Comparison of ENCODE assay signal across 8 mouse cellular contexts in the genomic region with DNA sequence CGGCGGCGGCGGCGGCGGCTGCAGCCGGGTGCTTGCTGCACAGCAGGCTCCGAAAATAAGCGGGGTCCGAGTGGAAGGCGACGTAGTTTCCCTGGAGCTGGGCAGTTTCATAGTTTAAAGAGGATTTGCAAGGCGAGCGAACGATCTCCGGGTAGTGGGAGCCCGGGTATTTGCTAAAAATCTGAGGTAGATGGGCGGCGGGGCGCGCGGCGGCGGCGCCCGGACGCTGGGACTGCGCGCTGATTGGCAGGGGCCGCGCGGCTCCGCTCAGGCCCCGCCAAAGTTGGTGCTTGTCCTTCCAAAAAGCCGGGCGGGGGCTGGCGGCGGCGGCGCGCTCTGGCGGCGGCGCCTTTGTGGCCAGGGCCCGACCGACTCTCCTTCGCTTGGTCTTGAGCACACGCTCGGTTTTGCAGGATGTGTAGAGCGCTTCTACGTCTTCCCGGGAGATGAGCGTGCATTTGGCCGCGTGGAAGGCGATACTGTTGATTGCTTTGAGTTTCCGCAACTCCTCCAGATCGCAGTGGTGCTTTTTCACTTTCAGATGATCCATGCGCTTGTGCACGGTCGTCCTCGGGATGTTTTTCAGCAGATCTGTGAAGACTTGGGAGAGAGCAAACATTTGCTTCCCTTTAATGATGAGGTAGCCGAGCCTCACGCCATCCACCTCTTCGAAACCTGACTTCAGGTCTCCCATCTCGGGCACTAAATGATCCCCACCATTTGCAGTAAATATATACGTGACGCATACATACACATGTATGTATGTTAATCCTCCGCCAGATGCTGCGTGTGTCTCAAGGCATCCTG. TPM values are rescaled to one million over a fixed set of nuclear protein-coding genes. Genes with fewer than 3 reads are reported as not detected.
DNase-seq lines count a peak whose midpoint lies in the region; ATAC-seq and TF ChIP-seq lines count a peak whose summit lies in the region.

No protein-coding gene starts in this region.

- peak overlapping the region; percentile 99 for H3K27ac ChIP-seq in embryonic facial prominence, embryonic 14.5 days (replicated peaks; ENCODE audit: low read depth, low read length)
- H3K27ac ChIP-seq in heart, embryonic 13.5 days (replicated peaks), result peak overlapping the region; percentile 100
- peak overlapping the region; percentile 100 for H3K27ac ChIP-seq in kidney, embryonic 16.5 days (ENCODE audit: low read length)
- no peak overlapping the region for H3K27ac ChIP-seq in liver, embryonic 14.5 days
- no peak overlapping the region for H3K27ac ChIP-seq in thymus, adult 2 months (ENCODE audit: control insufficient read depth, insufficient read depth, low read length)

- H3K9ac ChIP-seq in embryonic facial prominence, embryonic 14.5 days (ENCODE audit: low read depth, low read length), result peak overlapping the region; percentile 100
- H3K9ac ChIP-seq in heart, embryonic 13.5 days, result peak overlapping the region; percentile 100
- H3K9ac ChIP-seq in kidney, embryonic 16.5 days (replicated peaks; ENCODE audit: low read length), result peak overlapping the region; percentile 99
- peak overlapping the region; percentile 62 for H3K9ac ChIP-seq in liver, embryonic 14.5 days (replicated peaks)

- peaks cover 32% of the 10 kb centered on the region for H3K4me1 ChIP-seq in embryonic facial prominence, embryonic 14.5 days (ENCODE audit: control insufficient read depth, insufficient read depth, low read length)
- H3K4me1 ChIP-seq in heart, embryonic 13.5 days, result peaks cover 46% of the 10 kb centered on the region
- H3K4me1 ChIP-seq in kidney, embryonic 16.5 days (ENCODE audit: insufficient read depth, low read length), result peaks cover 47% of the 10 kb centered on the region
- peaks cover 0 to 8% of the 10 kb centered on the region in 2 experiments; a peak in 3 of 4 replicates for H3K4me1 ChIP-seq in liver, embryonic 14.5 days (replicated peaks; ENCODE audit: control insufficient read depth in 2 of 2, insufficient read depth in 2 of 2, low read length in 1 of 2)
- peaks cover 13% of the 10 kb centered on the region for H3K4me1 ChIP-seq in thymus, adult 2 months (replicated peaks; ENCODE audit: control insufficient read depth, insufficient read depth, low read length)

- no peak for TF ChIP-seq CTCF in liver, embryonic 14.5 days (IDR thresholded peaks at IDR 0.05; ENCODE audit: low read depth)
- TF ChIP-seq CTCF in thymus, adult 2 months (IDR thresholded peaks at IDR 0.05; ENCODE audit: borderline replicate concordance, control insufficient read depth, extremely low read depth, insufficient read depth, low read length, poor library complexity), result no peak

- H3K4me2 ChIP-seq in embryonic facial prominence, embryonic 14.5 days (ENCODE audit: low read depth, low read length), result peak overlapping the region; percentile 89
- peak overlapping the region; percentile 93 for H3K4me2 ChIP-seq in heart, embryonic 13.5 days
- H3K4me2 ChIP-seq in kidney, embryonic 16.5 days (replicated peaks; ENCODE audit: low read depth, low read length), result peak overlapping the region; percentile 73
- H3K4me2 ChIP-seq in liver, embryonic 14.5 days (ENCODE audit: low read depth), result peak overlapping the region; percentile 70

- ATAC-seq in embryonic facial prominence, embryonic 14.5 days (ENCODE audit: low read depth), result peak; percentile 79
- peak; percentile 74 for ATAC-seq in heart, embryonic 13.5 days (ENCODE audit: extremely low read depth, insufficient number of reproducible peaks, low FRiP score, low TSS enrichment)
- peak; percentile 88 for ATAC-seq in kidney, embryonic 16.5 days (ENCODE audit: low FRiP score, low TSS enrichment)
- peak; percentile 90 for ATAC-seq in liver, embryonic 14.5 days (ENCODE audit: insufficient read depth)

- no peak for TF ChIP-seq EP300 in liver, embryonic 14.5 days (IDR thresholded peaks at IDR 0.05; ENCODE audit: low read depth)

- no peaks in the 10 kb centered on the region for H3K9me3 ChIP-seq in embryonic facial prominence, embryonic 14.5 days (ENCODE audit: control insufficient read depth, low read length)
- no peaks in the 10 kb centered on the region for H3K9me3 ChIP-seq in heart, embryonic 13.5 days
- no peaks in the 10 kb centered on the region for H3K9me3 ChIP-seq in kidney, embryonic 16.5 days (ENCODE audit: low read length)
- no peaks in the 10 kb centered on the region for H3K9me3 ChIP-seq in liver, embryonic 14.5 days (ENCODE audit: control insufficient read depth, low read length)

- H3K4me3 ChIP-seq in embryonic facial prominence, embryonic 14.5 days (ENCODE audit: low read depth, low read length), result peak overlapping the region; percentile 91
- H3K4me3 ChIP-seq in heart, embryonic 13.5 days, result peak overlapping the region; percentile 98
- peak overlapping the region; percentile 94 for H3K4me3 ChIP-seq in kidney, embryonic 16.5 days (ENCODE audit: low read length)
- H3K4me3 ChIP-seq in liver, embryonic 14.5 days (ENCODE audit: insufficient read depth in 1 of 2, low read depth in 2 of 2, low read length in 2 of 2), result peak overlapping the region; percentile 67 to 92
- H3K4me3 ChIP-seq in thymus, adult 2 months (ENCODE audit: control insufficient read depth, insufficient read depth, low read length), result peak overlapping the region; percentile 57

- 1% methylated on average over 32 of the region's 70 CpGs for WGBS in embryonic facial prominence, embryonic 14.5 days
- WGBS in heart, embryonic 13.5 days, result under 1% methylated on average over 66 of the region's 70 CpGs
- WGBS in kidney, embryonic 16.5 days, result under 1% methylated on average over 69 of the region's 70 CpGs
- 0% methylated on average over 68 of the region's 70 CpGs for WGBS in liver, embryonic 14.5 days (ENCODE audit: insufficient replicate concordance)
- WGBS in thymus, adult 2 months, result 1% methylated on average over 70 of the region's 70 CpGs

- no peaks in the 10 kb centered on the region for H3K27me3 ChIP-seq in embryonic facial prominence, embryonic 14.5 days (replicated peaks; ENCODE audit: control insufficient read depth, insufficient read depth, low read length)
- H3K27me3 ChIP-seq in heart, embryonic 13.5 days (replicated peaks), result no peaks in the 10 kb centered on the region
- H3K27me3 ChIP-seq in kidney, embryonic 16.5 days (ENCODE audit: insufficient read depth, low read length), result no peaks in the 10 kb centered on the region
- peaks cover 76% of the 10 kb centered on the region for H3K27me3 ChIP-seq in liver, embryonic 14.5 days (ENCODE audit: control insufficient read depth, insufficient read depth, low read length)
- peaks cover 27% of the 10 kb centered on the region for H3K27me3 ChIP-seq in thymus, adult 2 months (ENCODE audit: control insufficient read depth, insufficient read depth, low read length)

- no peaks in the 10 kb centered on the region for H3K36me3 ChIP-seq in embryonic facial prominence, embryonic 14.5 days (ENCODE audit: control insufficient read depth, insufficient read depth, low read length)
- H3K36me3 ChIP-seq in heart, embryonic 13.5 days, result no peaks in the 10 kb centered on the region
- no peaks in the 10 kb centered on the region for H3K36me3 ChIP-seq in kidney, embryonic 16.5 days (ENCODE audit: insufficient read depth, low read length)
- no peaks in the 10 kb centered on the region for H3K36me3 ChIP-seq in liver, embryonic 14.5 days (replicated peaks; ENCODE audit: control insufficient read depth, insufficient read depth, low read depth)
- H3K36me3 ChIP-seq in thymus, adult 2 months (ENCODE audit: control insufficient read depth, insufficient read depth, low read length), result no peaks in the 10 kb centered on the region

- TF ChIP-seq POLR2A in thymus, adult 2 months (IDR thresholded peaks at IDR 0.05; ENCODE audit: control insufficient read depth, extremely low read depth, insufficient read depth, low read length, poor library complexity), result 0 out of 2 replicates have a peak, but pooled peaks have one; percentile 10

- peak; percentile 89 for DNase-seq in A20 (ENCODE audit: low read depth, low spot score)
- peak; percentile 90 for DNase-seq in adrenal gland, postnatal 14 days
- DNase-seq in embryonic facial prominence, embryonic 14.5 days (ENCODE audit: low spot score), result peak; percentile 84
- no peak for DNase-seq in liver, embryonic 14.5 days (ENCODE audit: low read depth in 3 of 3, low spot score in 3 of 3)
- peak; percentile 84 for DNase-seq in neural tube, embryonic 10.5 days (ENCODE audit: extremely low spot score, low spot score)
- DNase-seq in thymus, adult 2 months, result peak; percentile 48

RNA-seq across cellular contexts. Expression of a gene that starts 1.0 kb away (rescaled TPM):
- 4.5 and 4.8 TPM in 2 replicates for total RNA-seq in adrenal gland, postnatal 14 days (2021)
- polyA plus RNA-seq in embryonic facial prominence, embryonic 14.5 days (2014; fragmentation: Nextera tagmentation; extraction: Ambion mirVana), result 4.0 and 5.8 TPM in 2 replicates
- polyA plus RNA-seq in heart, embryonic 13.5 days (2015; fragmentation: Nextera tagmentation; extraction: Ambion mirVana), result 5.5 and 6.6 TPM in 2 replicates
- 8.8 and 9.2 TPM in 2 replicates for polyA plus RNA-seq in kidney, embryonic 16.5 days (2015; fragmentation: Nextera tagmentation; extraction: Ambion mirVana)
- polyA plus RNA-seq in liver, embryonic 14.5 days (2012; rRNA removed), result 0.48 and 0.60 TPM in 2 replicates
- polyA plus RNA-seq in liver, embryonic 14.5 days (2014; fragmentation: Nextera tagmentation; extraction: Ambion mirVana), result 0.27 and 0.43 TPM in 2 replicates
- polyA plus RNA-seq in thymus, adult 2 months (2012; rRNA removed), result 0.38 and 0.41 TPM in 2 replicates

RNA-seq across cellular contexts. Expression of a gene that starts 7.2 kb away (rescaled TPM):
- total RNA-seq in adrenal gland, postnatal 14 days (2021), result 39.1 and 56.4 TPM in 2 replicates
- polyA plus RNA-seq in embryonic facial prominence, embryonic 14.5 days (2014; fragmentation: Nextera tagmentation; extraction: Ambion mirVana), result 27.4 and 32.1 TPM in 2 replicates
- 32.5 and 42.5 TPM in 2 replicates for polyA plus RNA-seq in heart, embryonic 13.5 days (2015; fragmentation: Nextera tagmentation; extraction: Ambion mirVana)
- polyA plus RNA-seq in kidney, embryonic 16.5 days (2015; fragmentation: Nextera tagmentation; extraction: Ambion mirVana), result 63.4 and 73.6 TPM in 2 replicates
- 13.4 and 16.4 TPM in 2 replicates for polyA plus RNA-seq in liver, embryonic 14.5 days (2012; rRNA removed)
- polyA plus RNA-seq in liver, embryonic 14.5 days (2014; fragmentation: Nextera tagmentation; extraction: Ambion mirVana), result 14.4 and 19.7 TPM in 2 replicates
- 75.4 and 90.3 TPM in 2 replicates for polyA plus RNA-seq in thymus, adult 2 months (2012; rRNA removed)

RNA-seq across cellular contexts. Expression of a gene that starts 10.3 kb away (rescaled TPM):
- total RNA-seq in adrenal gland, postnatal 14 days (2021), result 1.7 and 1.8 TPM in 2 replicates
- polyA plus RNA-seq in embryonic facial prominence, embryonic 14.5 days (2014; fragmentation: Nextera tagmentation; extraction: Ambion mirVana), result 6.9 and 9.1 TPM in 2 replicates
- 11.3 and 12.0 TPM in 2 replicates for polyA plus RNA-seq in heart, embryonic 13.5 days (2015; fragmentation: Nextera tagmentation; extraction: Ambion mirVana)
- 14.1 and 16.2 TPM in 2 replicates for polyA plus RNA-seq in kidney, embryonic 16.5 days (2015; fragmentation: Nextera tagmentation; extraction: Ambion mirVana)
- 0.32 and 0.48 TPM in 2 replicates for polyA plus RNA-seq in liver, embryonic 14.5 days (2012; rRNA removed)
- 0.36 and 0.81 TPM in 2 replicates for polyA plus RNA-seq in liver, embryonic 14.5 days (2014; fragmentation: Nextera tagmentation; extraction: Ambion mirVana)
- 0.37 and 0.75 TPM in 2 replicates for polyA plus RNA-seq in thymus, adult 2 months (2012; rRNA removed)

RNA-seq across cellular contexts. Expression of a gene that starts 51.1 kb away (rescaled TPM):
- total RNA-seq in adrenal gland, postnatal 14 days (2021), result not detected in 2 replicates
- polyA plus RNA-seq in embryonic facial prominence, embryonic 14.5 days (2014; fragmentation: Nextera tagmentation; extraction: Ambion mirVana), result not detected in 2 replicates
- not detected in 2 replicates for polyA plus RNA-seq in heart, embryonic 13.5 days (2015; fragmentation: Nextera tagmentation; extraction: Ambion mirVana)
- polyA plus RNA-seq in kidney, embryonic 16.5 days (2015; fragmentation: Nextera tagmentation; extraction: Ambion mirVana), result not detected in 2 replicates
- polyA plus RNA-seq in liver, embryonic 14.5 days (2012; rRNA removed), result not detected in 2 replicates
- polyA plus RNA-seq in liver, embryonic 14.5 days (2014; fragmentation: Nextera tagmentation; extraction: Ambion mirVana), result not detected in 2 replicates
- not detected in 2 replicates for polyA plus RNA-seq in thymus, adult 2 months (2012; rRNA removed)

Comparison
In these comparisons a context has a peak if more than half of its experiments do, and no peak if none do; other contexts are left out.
1. DNase-seq: peak in A20 (single experiment), adrenal gland, postnatal 14 days (single experiment), embryonic facial prominence, embryonic 14.5 days (single experiment), neural tube, embryonic 10.5 days (single experiment) and thymus, adult 2 months (single experiment); none in liver, embryonic 14.5 days (0 of 3).
2. H3K27ac ChIP-seq: peak in embryonic facial prominence, embryonic 14.5 days (single experiment), heart, embryonic 13.5 days (single experiment) and kidney, embryonic 16.5 days (single experiment); none in liver, embryonic 14.5 days (single experiment) and thymus, adult 2 months (single experiment).
3. Peak in every context shown above with its lines, with median percentiles within 50 percentile points of each other: ATAC-seq, H3K4me2 ChIP-seq, H3K4me3 ChIP-seq and H3K9ac ChIP-seq.